Mouse (Mus musculus) heart, postnatal 0 days (tissue): ENCODE data around the gene Cnpy2. TPM values are rescaled to one million over a fixed set of nuclear protein-coding genes. Genes with fewer than 3 reads are reported as not detected.

Source experiments
- ATAC-seq: fragments of 200-750 bp; cut with Nextera tagmentation; 2 replicates; pipeline ENCODE4 v1.8.0; 2017; ENCODE audit warnings: low read depth, moderate number of reproducible peaks, moderate library complexity; ENCODE audit not compliant: insufficient read depth
- DNase-seq: peaks from one replicate; pipeline ENCODE4 v3.0.0-alpha.2; 2016; ENCODE audit warnings: low spot score
- H3K27ac ChIP-seq: fragments of 300-500 bp; sonication (generic); 2 replicates; pipeline ENCODE4 v1.5.1; 2014; ENCODE audit warnings: low read depth, mild to moderate bottlenecking
- H3K27me3 ChIP-seq: fragments of 300-500 bp; sonication (generic); 2 replicates; pipeline ENCODE4 v1.6.1; 2014; ENCODE audit warnings: low read length, mixed read lengths; ENCODE audit not compliant: control insufficient read depth, insufficient read depth
- H3K36me3 ChIP-seq: fragments of 300-500 bp; sonication (generic); replicated peaks from 2 replicates; pipeline ENCODE4 v1.6.1; 2014; ENCODE audit warnings: low read length, mixed read lengths; ENCODE audit not compliant: control insufficient read depth, insufficient read depth
- H3K4me1 ChIP-seq: fragments of 300-500 bp; sonication (generic); 2 replicates; pipeline ENCODE4 v1.6.1; 2014; ENCODE audit warnings: antibody characterized with exemption; ENCODE audit not compliant: control insufficient read depth, insufficient read depth
- H3K4me2 ChIP-seq: fragments of 300-500 bp; sonication (generic); 2 replicates; pipeline ENCODE4 v1.6.1; 2014; ENCODE audit warnings: low read depth, mild to moderate bottlenecking, low read length, moderate library complexity
- H3K4me3 ChIP-seq: fragments of 300-500 bp; sonication (generic); 2 replicates; pipeline ENCODE4 v1.5.1; 2014; ENCODE audit warnings: low read depth, low read length
- H3K9ac ChIP-seq: fragments of 300-500 bp; sonication (generic); replicated peaks from 2 replicates; pipeline ENCODE4 v1.6.1; 2014; ENCODE audit warnings: low read depth, low read length, mixed read lengths
- H3K9me3 ChIP-seq: fragments of 300-500 bp; sonication (generic); replicated peaks from 2 replicates; pipeline ENCODE4 v1.6.1; 2016; ENCODE audit warnings: low read length; ENCODE audit not compliant: control insufficient read depth
- CTCF ChIP-seq: IDR thresholded peaks from 2 replicates; pipeline ENCODE4 v1.5.1; 2016; ENCODE audit warnings: antibody characterized with exemption, control low read depth, low read depth
- EP300 ChIP-seq: IDR thresholded peaks from 2 replicates; pipeline ENCODE4 v1.6.1; 2016; ENCODE audit warnings: antibody characterized with exemption, low read depth
- WGBS: fragments of 180-500 bp; shearing (Covaris S2); extraction: QIAGEN DNeasy Blood & Tissue Kit; methylation state at CpG from one replicate; pipeline ENCODE4 v1.1.7; 2014; 5-methylcytosine and 5-hydroxymethylcytosine counted together
- polyA plus RNA-seq: library from polyadenylated mRNA; unstranded; fragments of >200 nt; fragmentation: Nextera tagmentation; extraction: Ambion mirVana; gene quantifications from 2 replicates; pipeline ENCODE4 v1.2.1, GENCODE M21; 2015
- total RNA-seq: library from RNA; depleted of rRNA; stranded (reverse); fragments of >200 nt; gene quantifications from 2 replicates; pipeline ENCODE4 v1.2.3, GENCODE M21; 2014; ENCODE audit warnings: low replicate concordance

Cnpy2 gene
- total and polyA plus RNA-seq, 2 experiments from 2014 or later = 24.7 to 170 TPM

DNA sequence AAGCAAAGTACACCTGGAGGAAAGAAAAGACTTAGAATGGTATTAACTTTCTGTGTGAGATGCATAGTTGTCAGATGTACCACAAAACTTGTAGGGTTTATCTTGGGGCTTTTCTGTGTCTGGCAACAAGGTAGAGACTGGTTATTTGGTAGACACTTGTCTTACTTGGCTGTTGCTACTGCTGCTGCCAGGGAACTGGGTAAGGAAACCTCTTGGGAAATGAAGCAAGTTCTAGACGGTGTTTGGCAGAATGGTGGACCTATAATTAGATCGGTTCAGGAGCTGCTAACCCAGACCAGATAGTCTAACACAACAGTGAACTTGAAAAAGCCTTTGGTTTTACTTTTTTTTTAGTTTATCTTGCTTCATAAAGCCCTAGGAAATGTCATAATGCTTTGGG lies 16.7 kb downstream of the Cnpy2 start:
- peaks cover 49% of the 10 kb centered on the region for H3K4me1 ChIP-seq
- peak overlapping the region; percentile 90 for H3K4me2 ChIP-seq
- TF ChIP-seq CTCF = no peak
- no peak for TF ChIP-seq EP300
- H3K4me3 ChIP-seq = peak overlapping the region; percentile 80
- H3K9me3 ChIP-seq = no peaks in the 10 kb centered on the region
- ATAC-seq (no peak), DNase-seq (no peak)
- H3K27me3 ChIP-seq = no peaks in the 10 kb centered on the region
- WGBS = 20% methylated on average over 2 of the region's 2 CpGs
- H3K27ac ChIP-seq = peak overlapping the region; percentile 97
- peak overlapping the region; percentile 86 for H3K9ac ChIP-seq
- no peaks in the 10 kb centered on the region for H3K36me3 ChIP-seq

- Histone ChIP-seq H3K27me3 (no peaks in the 10 kb centered on the region), H3K4me3 (no peak overlapping the region), H3K9ac (no peak overlapping the region), H3K9me3 (no peaks in the 10 kb centered on the region), H3K4me2 (peak overlapping the region; percentile 90; the same call in 1 of the 2 replicates), H3K27ac (no peak overlapping the region), H3K36me3 (no peaks in the 10 kb centered on the region), H3K4me1 (peaks cover 58% of the 10 kb centered on the region)
- 38% methylated on average over 2 of the region's 2 CpGs for WGBS
- DNase-seq = no peak
- ATAC-seq = no peak
- TF ChIP-seq EP300 (no peak), CTCF (peak; percentile 31)
Observed at GRCm38 (mm10) chr10:128340257-128340656, 18.0 kb downstream of the Cnpy2 start.

- Histone ChIP-seq H3K4me3 (no peak overlapping the region), H3K9ac (no peak overlapping the region), H3K36me3 (no peaks in the 10 kb centered on the region), H3K27me3 (no peaks in the 10 kb centered on the region), H3K9me3 (no peaks in the 10 kb centered on the region), H3K4me2 (no peak overlapping the region), H3K27ac (no peak overlapping the region; the same call in 1 of the 2 replicates), H3K4me1 (peaks cover 44% of the 10 kb centered on the region; the same call in 1 of the 2 replicates)
- ATAC-seq (no peak), DNase-seq (no peak)
- no peak for TF ChIP-seq CTCF
- TF ChIP-seq EP300 = no peak
- 84% methylated on average over 1 of the region's 1 CpGs for WGBS
Observed at GRCm38 (mm10) chr10:128343436-128343835, 21.2 kb downstream of the Cnpy2 start.

GRCm38 (mm10) chr10:128344568-128345275 lies 22.5 kb downstream of the Cnpy2 start:
- Histone ChIP-seq H3K4me3 (peak overlapping the region; percentile 34), H3K27me3 (no peaks in the 10 kb centered on the region), H3K4me1 (peaks cover 34% of the 10 kb centered on the region; the same call in 1 of the 2 replicates), H3K9me3 (no peaks in the 10 kb centered on the region), H3K36me3 (peaks cover 5% of the 10 kb centered on the region; the same call in 1 of the 2 replicates), H3K9ac (peak overlapping the region; percentile 35), H3K27ac (peak overlapping the region; percentile 78), H3K4me2 (peak overlapping the region; percentile 56)
- TF ChIP-seq EP300 (peak; percentile 77; the same call in 1 of the 2 replicates), CTCF (no peak)
- peak; percentile 89 for ATAC-seq
- peak; percentile 93 for DNase-seq
- 6% methylated on average over 7 of the region's 7 CpGs for WGBS

GRCm38 (mm10) chr10:128347541-128347940 lies 25.3 kb downstream of the Cnpy2 start:
- peaks cover 21% of the 10 kb centered on the region; the same call in 1 of the 2 replicates for H3K4me1 ChIP-seq
- H3K27me3 ChIP-seq = no peaks in the 10 kb centered on the region
- no peak overlapping the region for H3K9ac ChIP-seq
- ATAC-seq (no peak), DNase-seq (no peak)
- peaks cover 33% of the 10 kb centered on the region for H3K36me3 ChIP-seq
- H3K4me2 ChIP-seq = no peak overlapping the region
- no peak for TF ChIP-seq EP300
- TF ChIP-seq CTCF = no peak
- H3K27ac ChIP-seq = no peak overlapping the region
- no peaks in the 10 kb centered on the region for H3K9me3 ChIP-seq
- 81% methylated on average over 8 of the region's 8 CpGs for WGBS
- no peak overlapping the region for H3K4me3 ChIP-seq
